Mouse (Mus musculus) c-Kit-positive CD71-negative TER-119-negative erythroid progenitor cells, embryonic 14.5 days (primary cell): ENCODE results near the gene Add1.

Experiments
- DNase-seq: peaks from one replicate; pipeline ENCODE4 v3.0.0-alpha.2; 2013; ENCODE audit warnings: low read depth

Gene Add1

DNA sequence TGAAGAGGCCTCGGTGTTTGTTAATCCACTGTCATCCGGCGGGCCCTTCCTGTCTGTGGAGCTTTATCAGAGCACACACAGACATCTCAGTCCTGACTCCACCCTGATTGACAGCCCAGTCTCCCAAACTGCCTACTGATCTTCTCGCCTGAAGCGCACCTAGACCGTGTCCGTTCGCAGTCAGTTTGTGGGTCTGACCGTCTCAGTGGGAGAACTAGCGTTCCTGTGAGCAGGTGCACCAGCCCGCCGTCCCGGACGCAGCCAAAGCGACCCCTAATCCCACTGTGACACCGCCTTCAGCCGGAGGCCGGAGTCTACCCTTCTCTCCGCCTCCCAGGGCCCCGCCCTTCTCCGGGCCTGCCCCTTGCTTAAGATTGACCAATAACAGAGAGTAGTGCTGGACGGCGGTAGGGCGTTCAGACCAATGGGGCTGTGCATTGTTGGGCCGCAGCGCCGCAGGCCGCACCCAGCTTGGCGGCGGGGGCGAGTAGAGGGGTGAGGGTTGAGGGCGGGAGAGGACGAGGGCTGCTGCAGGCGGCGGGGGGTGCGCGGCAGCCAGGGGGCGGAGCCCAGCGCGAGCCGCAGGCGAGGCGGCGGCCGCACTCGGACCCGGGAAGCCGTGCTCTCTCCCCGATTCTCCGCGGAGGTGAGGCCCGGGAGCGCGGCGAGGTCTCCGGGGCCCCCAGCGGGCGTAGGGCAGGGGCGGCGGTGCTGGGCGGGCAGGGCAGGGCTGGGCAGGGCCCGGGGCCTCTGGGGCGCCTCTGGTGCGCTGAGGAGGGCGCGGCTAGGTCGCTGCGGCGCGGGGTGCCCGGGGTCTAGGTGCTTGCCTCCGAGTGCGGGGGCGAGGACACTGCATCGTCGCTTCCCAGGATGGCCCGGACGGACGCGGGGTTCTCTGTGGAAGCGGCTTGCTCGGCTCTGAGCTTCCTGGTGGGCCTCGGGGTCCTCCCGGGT is at the start of gene Add1:
Gene Add1, plus strand, starts transcription at position 397 of the 954 bp plus-strand sequence.
- peak; percentile 93 for DNase-seq

DNA sequence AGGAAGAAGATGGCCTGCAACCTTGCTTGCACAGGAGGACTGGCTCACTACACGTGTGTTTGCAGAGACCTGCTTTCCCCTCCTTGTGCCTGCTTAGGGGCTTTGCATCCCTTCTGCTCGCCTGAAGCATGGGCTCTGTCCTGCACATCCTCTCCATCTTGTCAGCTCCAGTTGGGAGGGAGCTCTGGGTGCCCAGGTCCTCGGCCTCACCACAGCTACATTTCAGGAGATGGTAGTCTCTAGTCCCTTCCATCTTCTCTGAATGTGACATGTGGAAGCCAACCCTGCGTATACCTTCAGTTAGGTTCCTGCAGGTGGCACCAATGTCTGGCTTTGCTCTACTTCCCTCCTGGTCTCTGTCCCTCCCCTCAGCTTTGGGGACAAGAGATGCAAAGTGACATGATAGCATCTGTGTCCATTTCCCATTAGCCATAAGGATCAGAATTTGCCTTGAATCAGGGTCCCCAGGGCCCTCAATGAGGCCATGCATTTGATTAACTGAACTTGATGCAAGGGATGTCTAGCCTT is 49.4 kb upstream of the Add1 start:
- DNase-seq = no peak

DNA sequence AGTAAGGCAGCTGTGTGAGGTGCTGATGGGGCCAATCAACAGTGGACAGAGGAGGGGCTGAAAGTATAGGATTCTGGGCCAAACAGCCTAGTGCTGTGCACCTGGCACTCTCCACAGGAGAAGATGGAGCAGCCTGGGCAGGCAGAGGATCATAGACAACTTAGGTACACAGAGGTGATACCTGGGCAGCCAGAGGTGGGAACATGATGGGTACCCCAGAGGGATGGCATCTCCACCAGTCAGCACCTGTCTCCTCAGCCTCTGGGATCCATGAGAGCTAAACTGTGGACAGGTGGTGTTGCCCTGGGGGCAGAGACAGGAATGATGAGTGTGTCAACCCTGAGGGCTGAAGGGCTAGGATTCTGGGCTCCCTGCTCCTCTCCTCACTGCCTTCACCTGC is 49.0 kb upstream of the Add1 start:
- DNase-seq = no peak

DNA sequence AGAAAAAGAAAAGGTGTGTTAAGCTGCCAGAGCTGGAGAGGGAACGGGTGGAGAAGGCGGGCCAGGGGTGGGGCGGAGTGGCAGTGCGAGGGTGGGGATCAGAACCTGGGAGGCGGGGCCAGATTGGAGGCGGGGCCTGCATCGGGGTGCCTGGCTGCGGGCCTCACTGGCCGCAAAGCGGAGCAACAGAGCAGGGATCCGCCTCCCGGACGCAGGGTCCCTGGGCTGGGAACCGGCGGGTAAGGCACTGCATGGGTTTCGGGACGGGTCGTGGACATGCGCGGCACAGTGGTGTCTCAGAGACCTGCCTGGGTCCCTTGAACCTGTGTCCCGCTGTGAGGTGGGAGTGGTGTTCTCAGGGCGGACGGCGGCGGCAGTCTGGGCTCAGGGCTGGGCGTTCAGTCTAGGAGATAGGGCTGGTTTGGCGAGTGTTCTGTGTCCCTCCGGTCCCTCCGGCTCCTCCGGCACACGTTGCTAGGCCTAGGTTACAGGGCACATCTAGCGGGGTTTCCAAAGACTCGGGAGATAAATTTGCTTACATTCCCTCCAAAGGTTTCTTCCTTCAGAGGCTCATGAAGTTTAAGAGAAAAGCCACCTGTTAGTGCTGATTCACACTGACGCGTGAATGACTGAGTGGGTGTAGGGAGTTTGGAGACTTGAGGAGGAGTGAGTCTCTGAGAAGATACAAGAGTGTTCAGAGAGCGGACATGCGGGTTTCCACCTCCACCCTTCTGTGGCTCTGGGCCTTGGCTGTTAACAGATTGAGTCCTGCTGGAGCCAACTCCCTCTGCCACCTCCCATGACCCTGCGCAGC is 47.6 kb upstream of the Add1 start, which contains the start of gene Sh3bp2:
Gene Sh3bp2, plus strand, starts transcription at position 176 of the 814 bp plus-strand sequence.
- DNase-seq = peak; percentile 90

DNA sequence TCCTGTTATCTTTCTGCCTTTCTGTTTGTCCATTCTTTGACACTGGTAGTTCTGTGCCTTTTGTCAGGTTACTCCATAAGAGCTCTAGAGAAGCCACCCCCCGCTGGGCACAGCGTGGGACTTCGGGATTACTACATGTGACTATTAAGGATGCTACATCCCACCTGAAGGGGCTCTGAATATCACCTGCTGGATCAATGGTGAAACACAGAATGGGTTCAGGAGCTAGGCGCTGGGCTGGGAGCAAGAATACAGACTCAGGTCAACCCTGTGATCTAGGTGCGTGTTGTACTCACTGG is 47.0 kb upstream of the Add1 start:
- DNase-seq = no peak

DNA sequence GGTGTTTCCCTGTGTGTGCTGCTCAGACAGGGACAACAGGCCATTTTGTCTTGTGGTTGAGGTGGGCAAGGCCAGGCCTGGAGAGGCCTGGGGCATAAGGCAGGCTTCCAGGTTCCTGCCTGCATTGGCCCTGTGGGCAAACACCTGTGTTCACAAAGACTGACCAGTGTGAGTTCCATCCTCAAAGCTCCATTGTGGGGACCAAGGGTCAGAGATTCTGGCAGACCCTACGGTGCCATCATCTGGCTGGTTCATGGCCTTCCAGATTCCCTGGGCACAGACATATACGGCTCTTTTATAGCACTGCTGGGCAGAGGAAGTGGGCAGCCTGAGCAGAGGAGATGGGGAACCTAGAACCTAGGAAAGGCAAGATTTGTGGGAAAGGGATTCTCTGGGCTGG is 46.1 kb upstream of the Add1 start:
- DNase-seq = no peak

DNA sequence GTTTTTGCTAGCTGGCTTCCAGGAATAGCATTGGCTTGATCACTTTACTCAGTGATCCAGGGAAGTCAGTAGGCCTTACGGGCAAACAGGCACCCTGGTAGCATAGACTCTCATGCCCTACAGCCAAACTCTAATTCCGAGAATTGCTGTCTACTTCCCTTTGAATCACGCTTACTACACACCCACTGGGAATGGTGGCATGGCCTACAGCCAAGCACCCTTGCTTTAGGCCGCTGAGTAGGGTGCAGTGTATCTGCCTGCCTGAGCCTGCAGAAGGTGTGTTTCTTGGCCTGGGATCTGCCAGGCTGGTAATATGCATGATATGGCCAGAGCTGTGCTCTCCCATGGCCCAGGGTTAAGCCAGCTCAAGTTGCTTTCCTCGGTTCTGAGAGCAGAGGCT is 44.7 kb upstream of the Add1 start:
- DNase-seq = no peak

DNA sequence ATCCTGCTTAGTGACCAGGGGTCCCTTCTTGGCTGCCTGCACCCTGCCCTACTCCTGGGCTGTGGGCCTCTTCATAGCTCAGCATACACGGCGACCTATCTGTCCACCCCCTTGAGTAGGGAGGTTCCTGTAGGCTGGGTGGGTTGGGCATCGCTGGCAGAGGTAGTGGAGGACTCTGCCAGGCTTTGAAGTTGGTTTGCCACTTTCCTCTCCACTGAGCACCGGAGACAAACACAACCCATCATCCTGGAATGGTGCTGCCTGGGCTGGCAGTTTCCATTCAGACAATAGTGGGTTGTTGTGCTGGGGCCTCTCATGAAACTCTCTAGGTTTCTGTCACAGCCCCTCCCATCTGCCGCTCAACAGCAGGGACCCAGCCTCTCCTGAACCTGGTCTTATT is 43.3 kb upstream of the Add1 start:
- no peak for DNase-seq

DNA sequence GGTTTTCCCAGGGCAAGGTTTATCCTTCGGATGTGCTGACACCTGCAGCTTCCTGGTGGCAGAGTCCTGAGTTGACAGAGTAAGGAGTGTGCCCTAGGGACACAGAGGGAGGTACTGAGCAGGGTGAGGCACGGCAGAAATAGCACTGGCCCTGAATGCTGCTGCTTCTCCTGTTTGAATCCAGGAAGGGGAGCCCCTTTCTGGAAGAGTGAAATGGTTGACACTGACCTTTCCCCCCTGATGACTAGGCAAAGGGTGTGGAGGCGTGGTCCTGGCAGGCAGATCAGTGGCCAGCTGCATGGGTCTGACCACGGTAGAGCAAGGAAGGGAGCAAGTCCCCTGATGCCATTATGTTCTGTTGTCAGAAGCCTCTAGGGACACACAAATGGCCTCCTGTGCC is 42.8 kb upstream of the Add1 start:
- DNase-seq = no peak

DNA sequence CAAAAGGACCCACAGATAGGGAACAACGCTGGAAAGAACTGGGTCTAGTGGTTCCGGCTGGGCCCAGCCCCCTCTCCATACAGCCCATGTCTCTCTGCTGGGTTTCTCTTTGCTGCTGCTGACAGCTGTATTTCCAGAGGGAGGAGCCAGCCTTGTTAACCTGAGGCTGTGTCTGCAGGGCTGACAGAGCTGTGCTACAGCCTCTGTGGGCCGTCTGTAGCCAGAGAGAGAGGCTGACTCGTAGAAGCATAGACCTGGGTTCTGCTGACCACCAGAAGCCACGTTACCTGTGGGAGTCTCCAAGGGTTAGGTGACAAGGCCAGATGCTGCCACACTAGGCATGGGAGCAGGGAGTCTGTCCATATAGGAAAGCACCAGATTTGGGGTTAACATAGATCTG is 40.4 kb upstream of the Add1 start:
- DNase-seq = no peak

DNA sequence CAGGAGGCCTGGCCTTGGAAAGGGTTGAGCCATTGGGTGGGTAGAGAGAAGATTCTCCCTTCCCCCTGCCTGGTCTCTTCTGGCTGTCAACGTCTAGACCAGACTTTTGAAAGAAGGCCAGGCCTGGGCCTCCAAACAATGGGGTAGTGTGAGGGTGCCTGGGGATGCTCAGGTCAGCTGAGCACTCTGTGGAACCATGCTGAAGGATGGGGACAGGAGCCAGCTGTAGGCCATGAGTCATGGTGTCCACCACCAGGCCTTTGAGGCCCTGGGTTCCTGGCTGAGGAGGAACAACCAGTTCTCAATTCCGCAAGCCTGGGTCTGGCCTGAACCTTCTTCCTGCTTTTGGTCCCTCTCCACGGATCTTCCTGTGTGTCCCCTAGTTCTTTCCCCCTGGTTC is 39.6 kb upstream of the Add1 start:
- no peak for DNase-seq

DNA sequence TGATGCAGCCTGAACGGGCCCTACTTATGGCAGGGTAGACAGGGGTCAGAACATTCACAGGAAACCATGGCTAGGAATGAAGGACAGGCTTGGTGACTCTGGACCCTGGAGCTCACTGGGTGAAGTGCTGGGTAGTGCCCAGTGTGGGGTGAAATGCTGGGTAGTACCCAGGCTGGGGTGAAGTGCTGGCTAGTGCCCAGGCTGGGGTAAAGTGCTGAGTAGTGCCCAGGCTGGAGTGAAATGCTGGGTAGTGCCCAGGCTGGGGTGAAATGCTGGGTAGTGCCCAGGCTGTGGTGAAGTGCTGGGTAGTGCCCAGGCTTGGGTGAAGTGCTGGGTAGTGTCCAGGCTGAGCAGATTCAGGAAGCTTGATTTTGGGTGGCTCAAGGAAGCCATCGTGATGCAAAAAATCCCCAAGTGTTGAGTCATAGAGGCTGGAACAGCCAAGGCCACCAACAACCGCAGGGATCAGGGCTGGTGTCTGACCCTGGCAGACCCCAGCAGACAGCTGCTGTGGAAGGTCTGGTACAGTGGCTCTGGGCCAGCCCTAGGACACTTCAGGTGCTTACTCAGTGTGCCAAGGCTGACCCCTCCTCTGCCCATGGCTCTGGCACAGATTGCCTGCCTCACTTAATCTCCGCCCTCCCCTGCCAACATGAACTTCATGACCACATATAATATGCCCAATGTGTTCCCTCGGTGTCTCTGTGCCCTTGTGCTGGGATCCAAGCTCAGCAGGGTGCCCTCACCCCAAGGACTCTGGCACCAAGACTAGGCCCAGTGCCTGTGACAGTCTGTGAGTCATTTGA is 38.5 kb upstream of the Add1 start:
- no peak for DNase-seq

DNA sequence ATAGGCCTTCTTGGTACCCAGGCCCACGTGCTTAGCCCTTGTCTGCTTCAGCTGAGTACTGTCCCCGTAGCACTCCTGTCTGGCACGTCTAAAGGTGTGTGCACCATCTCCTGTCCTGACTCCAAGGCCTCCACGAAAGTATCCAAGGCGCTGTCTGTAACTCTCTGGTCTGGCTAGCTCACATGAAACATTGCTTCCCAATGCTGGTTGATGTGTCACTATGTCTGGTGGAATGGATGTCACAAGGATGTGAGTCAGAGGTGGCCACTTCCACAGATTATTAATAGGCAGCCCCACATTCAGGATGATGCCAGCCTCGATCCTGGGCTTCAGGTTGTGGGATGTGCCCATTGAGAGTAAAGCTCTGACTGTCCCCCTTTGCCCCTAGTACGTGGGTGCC is 37.6 kb upstream of the Add1 start:
- DNase-seq = no peak

DNA sequence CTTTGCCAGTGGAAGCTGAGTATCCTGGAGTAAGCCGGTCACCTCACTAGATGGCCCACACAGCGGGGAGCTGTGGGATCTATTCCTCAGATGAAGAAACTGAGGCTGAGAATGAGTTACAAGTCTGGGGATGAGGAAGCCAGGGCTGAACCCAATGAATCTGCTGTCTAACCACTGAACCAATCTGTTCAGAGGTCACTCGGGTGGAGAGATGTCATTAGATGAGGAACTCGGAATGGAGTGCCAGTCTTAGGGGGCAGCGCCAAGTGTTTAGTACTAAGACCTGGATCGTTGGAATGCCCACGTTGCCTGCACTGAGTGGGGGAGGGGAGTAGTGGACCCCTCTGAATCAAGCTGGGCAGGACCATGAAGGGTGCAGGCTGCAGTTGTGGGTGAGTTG is 35.4 kb upstream of the Add1 start:
- DNase-seq = no peak

DNA sequence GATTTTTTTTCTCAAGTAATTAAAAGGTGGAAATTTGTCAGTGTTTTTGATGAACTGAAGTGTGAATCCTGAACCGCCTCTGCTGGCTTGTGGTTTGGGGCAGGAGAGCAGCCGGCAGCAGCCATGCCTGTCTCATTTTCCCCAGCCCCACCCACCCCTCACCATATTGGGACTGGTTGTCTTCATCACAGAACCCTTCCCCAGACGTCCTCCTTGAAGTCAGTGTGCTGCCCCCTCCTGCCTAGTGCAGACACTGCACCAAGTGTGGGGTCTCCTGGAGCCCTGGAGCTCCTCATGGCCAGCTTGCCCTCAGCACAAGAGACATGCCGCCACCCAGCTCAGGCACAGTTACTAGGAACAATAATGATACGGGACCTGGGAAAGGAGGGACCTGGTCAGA is 34.9 kb upstream of the Add1 start:
- DNase-seq = no peak

DNA sequence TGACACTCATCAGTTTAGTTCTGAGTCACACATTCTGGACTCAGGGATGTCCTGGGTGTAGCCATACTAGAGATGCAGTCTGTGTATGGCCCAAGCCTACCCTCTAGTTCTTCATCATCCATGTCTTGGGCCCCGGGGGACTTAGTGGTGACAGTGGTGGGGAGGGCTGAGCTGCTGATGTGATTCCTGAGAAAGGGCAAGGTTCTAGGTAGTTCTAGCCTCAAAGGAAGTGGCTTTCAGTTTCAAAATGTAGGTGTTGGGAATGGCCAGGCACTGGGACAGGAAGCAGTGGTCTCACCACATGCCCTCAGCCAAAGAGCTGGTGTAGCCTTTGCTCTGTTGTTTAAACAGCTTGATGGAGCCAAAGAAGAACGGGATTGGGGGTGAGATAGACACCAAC is 34.3 kb upstream of the Add1 start:
- DNase-seq = no peak

DNA sequence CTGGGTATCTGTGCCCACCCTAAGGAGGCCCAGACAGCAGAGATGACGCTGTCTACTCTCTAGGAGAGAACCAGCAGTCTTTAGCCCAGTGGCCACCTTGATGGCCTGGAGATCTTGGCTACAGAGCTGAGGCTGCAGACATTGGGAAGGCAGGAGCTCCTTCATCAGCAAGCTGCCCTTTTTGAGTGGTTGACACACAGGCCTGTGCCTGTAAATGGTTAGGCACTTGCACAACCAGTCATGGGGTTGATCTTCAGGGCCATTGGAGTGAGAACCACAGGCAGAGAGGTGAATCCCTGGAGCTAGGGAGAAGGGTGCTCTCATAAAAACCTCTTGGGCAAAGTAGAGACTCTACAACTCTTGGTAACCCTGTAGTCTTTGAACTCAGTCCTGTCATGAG is 31.3 kb upstream of the Add1 start:
- DNase-seq = no peak

DNA sequence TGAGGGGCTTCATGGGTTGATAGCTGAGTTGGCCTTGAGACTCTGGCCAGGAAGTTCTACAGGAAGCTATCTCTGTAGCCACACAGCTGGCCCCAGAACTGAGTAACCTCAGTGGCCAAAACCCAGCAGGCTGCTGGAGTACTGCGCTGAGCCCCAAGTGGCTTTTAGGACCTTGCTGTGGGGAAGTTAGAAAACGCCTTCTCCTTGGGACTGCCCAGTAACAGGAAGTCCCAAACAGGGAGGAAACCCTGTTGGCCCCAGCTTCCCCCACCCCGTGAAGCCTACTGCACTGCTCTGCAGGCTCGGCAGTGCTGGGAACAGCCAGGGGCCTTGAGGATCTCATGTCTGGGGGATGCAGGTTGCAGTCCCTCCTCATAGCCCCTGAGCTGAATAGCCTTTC is 30.4 kb upstream of the Add1 start:
- DNase-seq = no peak

DNA sequence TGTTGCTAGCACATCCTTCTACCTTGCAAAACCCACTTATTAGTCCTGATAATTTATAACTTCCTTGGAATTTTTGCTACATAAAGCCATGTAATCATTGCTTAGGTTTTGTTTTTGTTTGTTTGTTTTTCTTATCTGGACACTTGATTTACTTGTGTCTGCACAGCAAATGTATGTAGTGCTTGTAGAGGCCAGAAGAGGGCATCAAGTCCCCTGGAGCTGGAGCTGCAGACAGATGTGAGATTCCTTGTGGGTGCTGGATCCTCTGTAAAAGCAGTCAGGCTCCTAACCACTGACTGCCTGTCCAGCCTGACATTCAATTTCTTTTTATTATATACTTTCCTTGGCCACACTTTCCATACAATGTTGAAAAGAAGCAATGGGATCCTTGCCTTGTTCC is 26.1 kb upstream of the Add1 start:
- no peak for DNase-seq

DNA sequence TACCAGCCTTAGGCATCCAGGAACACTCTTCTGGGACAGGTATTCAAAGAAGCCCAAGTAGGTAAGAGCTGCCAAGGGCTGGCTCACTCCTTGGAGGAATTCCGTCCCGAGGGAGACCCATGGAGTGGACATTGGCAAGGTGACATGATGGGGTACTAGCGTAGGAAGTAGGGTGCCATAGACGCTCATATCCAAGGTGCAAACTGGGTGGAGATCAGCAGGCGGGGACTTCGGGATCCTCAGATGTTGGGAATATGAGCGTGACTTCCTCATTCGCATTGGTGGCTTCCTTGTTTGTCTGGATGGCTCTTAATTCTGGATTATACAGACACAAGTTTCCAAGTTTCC is 24.4 kb upstream of the Add1 start:
- DNase-seq = no peak

DNA sequence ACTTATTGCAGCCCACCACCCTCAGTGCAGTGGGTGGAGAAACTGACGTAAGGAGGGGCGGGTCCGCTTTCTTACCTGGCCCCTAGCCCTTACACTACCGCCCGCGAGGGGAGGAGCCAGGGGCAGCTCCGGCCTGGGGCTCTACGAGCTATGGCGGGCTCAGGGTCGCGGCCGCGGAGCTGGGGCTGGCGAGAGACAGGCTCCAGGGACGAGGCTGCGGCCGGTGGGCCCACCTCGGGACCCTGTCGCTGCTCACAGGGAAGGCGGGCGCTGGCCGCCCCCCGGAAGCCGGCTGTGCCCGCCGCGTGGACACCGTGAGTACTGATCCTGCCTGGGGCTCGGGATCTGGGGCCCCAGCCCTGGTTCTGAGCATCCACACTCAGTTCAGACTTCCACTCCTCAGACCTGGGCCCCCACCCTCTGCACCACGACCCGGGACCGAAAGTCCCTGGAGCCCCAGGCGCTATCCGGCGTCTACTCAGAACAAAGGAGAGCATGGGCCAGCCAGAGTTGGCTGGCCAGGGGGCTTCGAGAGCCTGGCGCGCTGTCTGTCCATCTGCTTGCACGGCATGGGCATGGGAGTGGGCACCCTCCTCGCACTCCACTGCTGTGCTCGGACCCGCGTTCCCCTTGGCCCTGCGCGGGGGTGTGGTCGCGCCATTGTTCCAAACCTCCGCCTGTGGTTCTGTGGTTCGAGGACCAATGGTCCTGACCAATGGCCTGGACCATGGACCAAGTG is 23.8 kb upstream of the Add1 start:
- DNase-seq = no peak

DNA sequence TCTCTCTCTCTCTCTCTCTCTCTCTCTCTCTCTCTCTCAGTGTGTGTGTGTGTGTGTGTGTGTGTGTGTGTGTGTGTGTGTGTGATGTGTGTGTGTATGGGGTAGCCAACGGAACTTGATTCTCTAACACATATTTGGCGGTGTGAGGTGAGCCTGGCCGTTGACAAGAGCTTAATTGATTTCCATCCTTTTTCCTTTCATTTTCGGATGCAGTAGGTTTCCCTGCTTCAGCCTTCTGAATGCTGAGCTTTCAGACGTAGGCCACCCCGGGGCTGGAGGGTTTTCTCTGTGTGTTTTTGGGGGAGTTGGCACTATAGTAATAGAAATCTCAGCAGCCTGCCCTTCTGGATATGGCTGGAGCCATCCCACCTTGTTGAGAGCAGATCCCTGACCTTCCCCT is 23.2 kb upstream of the Add1 start:
- no peak for DNase-seq
